Mouse (Mus musculus) thymus, adult 2 months (tissue): Measurements from ENCODE around the gene Gabpb2.

Experiments
- CTCF ChIP-seq: fragments of 200-500 bp; IDR thresholded peaks from 2 replicates; pipeline ENCODE4 v1.5.1; 2012; ENCODE audit warnings: mild to moderate bottlenecking, control low read depth, low read length, moderate library complexity, borderline replicate concordance; ENCODE audit not compliant: control insufficient read depth, poor library complexity, insufficient read depth; ENCODE audit errors: extremely low read depth
- POLR2A ChIP-seq: fragments of 200-500 bp; IDR thresholded peaks from 2 replicates; pipeline ENCODE4 v1.6.1; 2012; ENCODE audit warnings: mild to moderate bottlenecking, low read length, control low read depth, moderate library complexity; ENCODE audit not compliant: control insufficient read depth, poor library complexity, insufficient read depth; ENCODE audit errors: extremely low read depth

DNA sequence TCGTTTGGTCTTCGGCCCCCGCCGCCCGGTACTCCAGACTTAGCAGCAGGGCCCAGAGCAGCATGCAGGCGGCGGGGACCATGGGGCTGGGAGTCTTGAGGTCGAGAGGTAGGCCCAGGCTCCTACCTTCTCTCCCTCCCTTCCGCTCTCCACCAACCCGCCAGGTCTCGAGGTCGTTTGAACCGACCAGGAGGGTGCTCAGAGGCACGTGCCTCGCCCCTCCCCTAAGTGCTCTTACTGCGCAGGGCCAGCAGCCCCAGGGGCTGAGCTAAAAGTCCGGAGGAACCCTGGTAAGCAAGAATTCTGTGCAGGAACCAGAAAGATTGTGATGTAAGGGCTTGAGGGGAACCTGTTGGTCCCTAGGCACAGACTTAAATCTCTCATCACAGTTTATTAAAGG, 23.2 kb upstream of the Gabpb2 start:
- no peak for TF ChIP-seq POLR2A
- no peak for TF ChIP-seq CTCF
